Mouse (Mus musculus) liver, embryonic 14.5 days (tissue): Measurements from ENCODE around the gene Mss51. TPM values are rescaled to one million over a fixed set of nuclear protein-coding genes. Genes with fewer than 3 reads are reported as not detected.
A peak's percentile ranks its signal among the peaks of the same experiment; 100 is the strongest.

ENCODE experiments used
- ATAC-seq: fragments of 200-750 bp; cut with Nextera tagmentation; 2 replicates; pipeline ENCODE4 v1.8.0; 2017; ENCODE audit warnings: moderate number of reproducible peaks, mild to moderate bottlenecking, moderate library complexity; ENCODE audit not compliant: insufficient read depth
- DNase-seq, 3 experiments: peaks; one replicate each; pipeline ENCODE4 v3.0.0-alpha.2; 2012 to 2013; ENCODE audit warnings: low read depth in 3 of 3, low spot score in 3 of 3
- H3K27ac ChIP-seq: fragments of 300-500 bp; sonication (generic); 2 replicates; pipeline ENCODE4 v1.5.1; 2014; ENCODE audit warnings: moderate library complexity, mild to moderate bottlenecking, control low read depth, inconsistent platforms
- H3K27me3 ChIP-seq: fragments of 300-500 bp; sonication (generic); 2 replicates; pipeline ENCODE4 v1.6.1; 2014; ENCODE audit warnings: mild to moderate bottlenecking, low read length, moderate library complexity; ENCODE audit not compliant: control insufficient read depth, insufficient read depth
- H3K36me3 ChIP-seq: fragments of 300-500 bp; sonication (generic); replicated peaks from 2 replicates; pipeline ENCODE4 v1.6.1; 2014; ENCODE audit warnings: low read depth; ENCODE audit not compliant: control insufficient read depth, insufficient read depth
- H3K4me1 ChIP-seq, 2 experiments: fragments of 200-500 bp in 1 of 2; fragments of 300-500 bp in 1 of 2; sonication (generic) in 1 of 2; replicated peaks; 2 replicates each; pipeline ENCODE4 v1.6.1; 2012 to 2014; ENCODE audit warnings: antibody characterized with exemption in 1 of 2, inconsistent platforms in 1 of 2, low read length in 1 of 2; ENCODE audit not compliant: control insufficient read depth in 2 of 2, insufficient read depth in 2 of 2
- H3K4me2 ChIP-seq: fragments of 300-500 bp; sonication (generic); 2 replicates; pipeline ENCODE4 v1.6.1; 2014; ENCODE audit warnings: low read depth, mild to moderate bottlenecking, control low read depth, moderate library complexity
- H3K4me3 ChIP-seq, 2 experiments: fragments of 200-500 bp in 1 of 2; fragments of 300-500 bp in 1 of 2; sonication (generic) in 1 of 2; 2 replicates each; pipeline ENCODE4 v1.5.1; 2012 to 2014; ENCODE audit warnings: low read depth in 2 of 2, low read length in 2 of 2, mild to moderate bottlenecking in 2 of 2, control low read depth in 1 of 2, inconsistent platforms in 1 of 2, moderate library complexity in 1 of 2; ENCODE audit not compliant: insufficient read depth in 1 of 2
- H3K9ac ChIP-seq: fragments of 300-500 bp; sonication (generic); replicated peaks from 2 replicates; pipeline ENCODE4 v1.6.1; 2014; ENCODE audit warnings: mild to moderate bottlenecking, control low read depth, moderate library complexity
- H3K9me3 ChIP-seq: fragments of 300-500 bp; sonication (generic); 2 replicates; pipeline ENCODE4 v1.6.1; 2016; ENCODE audit warnings: low read length, mixed read lengths; ENCODE audit not compliant: control insufficient read depth
- CTCF ChIP-seq: IDR thresholded peaks from 2 replicates; pipeline ENCODE4 v1.5.1; 2016; ENCODE audit warnings: antibody characterized with exemption, low read depth, control low read depth
- EP300 ChIP-seq: IDR thresholded peaks from 2 replicates; pipeline ENCODE4 v1.6.1; 2016; ENCODE audit warnings: antibody characterized with exemption, low read depth
- WGBS: fragments of 180-500 bp; shearing (Covaris S2); extraction: QIAGEN DNeasy Blood & Tissue Kit; methylation state at CpG from one replicate; pipeline ENCODE4 v1.1.7; 2014; ENCODE audit not compliant: insufficient replicate concordance; 5-methylcytosine and 5-hydroxymethylcytosine counted together
- polyA plus RNA-seq, 2 experiments: library from polyadenylated mRNA; depleted of rRNA in 1 of 2; stranded (reverse) in 1 of 2; unstranded in 1 of 2; fragments of >200 nt; fragmentation: Nextera tagmentation in 1 of 2; extraction: Ambion mirVana in 1 of 2; gene quantifications; 2 replicates each; pipeline versions ENCODE4 v1.2.1 to v1.2.3; 2012 to 2014

Mss51 gene
- polyA plus RNA-seq, 2 experiments = 0.67 to 1.6 TPM

DNA sequence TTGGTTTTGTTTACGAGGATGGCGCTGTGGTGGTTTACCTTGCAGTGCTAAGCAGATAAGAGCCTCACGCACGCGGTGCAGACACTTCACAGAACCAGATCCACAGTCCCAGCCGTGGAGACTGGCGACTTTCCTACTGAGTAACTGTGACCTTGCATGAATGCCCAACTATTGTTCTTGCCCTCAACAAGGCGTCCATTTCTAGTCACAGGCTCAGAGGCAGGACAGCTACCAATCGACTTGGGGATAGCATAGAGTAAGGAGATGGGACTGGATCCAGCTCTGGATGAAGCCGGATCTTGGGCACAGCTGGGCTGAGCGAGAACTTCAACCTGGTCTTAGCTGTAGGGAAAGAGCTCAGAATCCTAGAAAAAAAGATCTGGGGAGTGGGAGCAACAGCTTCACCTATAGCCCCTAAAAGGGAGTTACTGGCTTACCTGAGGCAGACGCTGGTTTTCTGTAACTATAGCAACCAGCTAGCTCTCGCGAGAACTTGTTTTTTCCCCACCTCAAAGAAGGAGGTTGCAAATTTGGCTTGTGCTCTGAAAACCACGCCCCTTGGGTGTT, 44.9 kb downstream of the Mss51 start, which contains the start of gene Cfap70:
Gene Cfap70 (minus strand): TSS at position 462 of the 567 bp plus-strand sequence.
- H3K36me3 ChIP-seq = peaks cover 14% of the 10 kb centered on the region
- H3K9ac ChIP-seq = peak within 1 kb of the TSS; percentile 47
- DNase-seq (peak; percentile 69 to 73 (median 72)), ATAC-seq (peak; percentile 78)
- H3K27ac ChIP-seq = no peak within 1 kb of the TSS
- no peaks in the 10 kb centered on the region for H3K9me3 ChIP-seq
- H3K4me2 ChIP-seq = peak within 1 kb of the TSS; percentile 82
- TF ChIP-seq CTCF (no peak), EP300 (no peak)
- H3K27me3 ChIP-seq = no peaks in the 10 kb centered on the region
- WGBS = 2% methylated on average over 15 of the region's 15 CpGs
- H3K4me3 ChIP-seq = peak within 1 kb of the TSS; percentile 53 to 66
- H3K4me1 ChIP-seq = peaks cover 2 to 8% of the 10 kb centered on the region in 2 experiments; a peak in 3 of 4 replicates

DNA sequence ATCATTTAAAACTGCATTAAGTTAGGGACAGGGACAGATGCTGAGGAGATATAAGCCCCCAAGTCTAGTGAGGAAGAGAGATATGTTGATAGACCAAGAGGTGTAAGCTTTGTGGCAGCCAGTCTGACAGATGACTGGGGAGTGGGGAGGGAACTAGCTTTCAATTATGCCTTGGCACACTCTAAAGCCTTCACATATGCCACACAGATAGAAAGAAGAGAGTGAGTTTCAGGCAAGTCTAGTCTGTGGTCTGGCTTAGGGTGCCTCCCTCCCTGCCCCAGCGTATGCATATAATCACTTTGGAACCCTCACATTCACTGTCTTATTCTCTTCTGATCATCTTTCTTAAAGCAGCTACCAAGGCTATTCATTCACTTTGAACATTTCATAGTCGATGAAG, 45.4 kb downstream of the Mss51 start:
- TF ChIP-seq CTCF = no peak
- TF ChIP-seq EP300 = no peak
- Histone ChIP-seq H3K4me1 (peaks cover 2 to 8% of the 10 kb centered on the region in 2 experiments; a peak in 3 of 4 replicates), H3K9me3 (no peaks in the 10 kb centered on the region), H3K27me3 (no peaks in the 10 kb centered on the region), H3K27ac (no peak overlapping the region), H3K4me3 (peak overlapping the region; percentile 53 to 66), H3K36me3 (peaks cover 9% of the 10 kb centered on the region), H3K4me2 (peak overlapping the region; percentile 82), H3K9ac (peak overlapping the region; percentile 47)
- DNase-seq (no peak), ATAC-seq (peak; percentile 48; the same call in 1 of the 2 replicates)
- WGBS = 17% methylated on average over 2 of the region's 2 CpGs

DNA sequence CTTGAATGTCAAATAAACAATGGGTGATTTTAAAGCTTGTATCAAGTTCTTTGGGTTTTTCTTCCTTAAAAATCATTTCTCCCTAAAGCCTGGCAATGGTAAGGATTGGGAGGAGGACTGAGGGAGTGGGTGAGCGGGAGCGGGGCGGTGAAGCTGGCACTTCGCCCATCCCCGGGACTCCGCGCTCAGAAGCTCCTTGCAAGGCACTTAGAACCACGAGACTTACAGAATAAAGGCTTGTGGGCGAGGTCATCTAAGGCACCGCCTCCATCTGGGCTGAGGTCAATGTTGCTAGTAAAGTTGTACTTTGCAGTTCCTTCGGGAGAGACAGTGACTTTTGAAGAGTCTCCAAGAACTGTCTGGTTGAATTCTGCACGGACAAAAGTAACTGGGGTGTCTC, 49.5 kb downstream of the Mss51 start:
- Histone ChIP-seq H3K4me3 (no peak overlapping the region), H3K4me2 (no peak overlapping the region), H3K27ac (no peak overlapping the region), H3K27me3 (no peaks in the 10 kb centered on the region), H3K9me3 (no peaks in the 10 kb centered on the region), H3K4me1 (peaks cover 2 to 8% of the 10 kb centered on the region in 2 experiments; a peak in 3 of 4 replicates), H3K9ac (no peak overlapping the region), H3K36me3 (no peaks in the 10 kb centered on the region)
- TF ChIP-seq CTCF = no peak
- TF ChIP-seq EP300 = no peak
- no peak for ATAC-seq
- no peak for DNase-seq
- 54% methylated on average over 12 of the region's 12 CpGs for WGBS

GRCm38 (mm10) chr14:20442252-20442651, 54.4 kb downstream of the Mss51 start:
- 69% methylated on average over 17 of the region's 17 CpGs for WGBS
- no peak for ATAC-seq

DNA sequence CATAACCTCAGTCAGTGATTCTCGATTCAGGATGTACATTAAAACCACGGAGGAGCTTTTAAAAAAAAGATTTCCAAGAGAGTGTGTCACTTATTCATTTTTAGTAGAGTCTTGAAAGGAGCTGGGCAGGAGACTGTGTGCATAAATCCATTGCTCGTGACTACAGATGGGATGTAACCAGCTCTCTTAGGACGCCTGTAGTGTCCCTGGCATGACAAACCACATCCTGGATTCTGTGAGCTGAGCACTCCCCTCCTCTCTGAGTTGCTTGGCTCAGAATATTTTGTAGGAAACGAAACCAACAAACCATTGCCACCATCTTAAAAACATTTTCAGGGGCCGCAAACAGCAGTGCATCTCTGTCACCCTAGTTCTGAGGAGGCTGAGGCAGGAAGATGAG, 59.7 kb downstream of the Mss51 start:
- ATAC-seq (no peak), DNase-seq (no peak)
- Histone ChIP-seq H3K9ac (no peak overlapping the region), H3K4me1 (no peaks in the 10 kb centered on the region), H3K9me3 (no peaks in the 10 kb centered on the region), H3K27me3 (no peaks in the 10 kb centered on the region), H3K27ac (no peak overlapping the region), H3K36me3 (no peaks in the 10 kb centered on the region), H3K4me3 (no peak overlapping the region), H3K4me2 (no peak overlapping the region)
- WGBS = 45% methylated on average over 6 of the region's 6 CpGs
- TF ChIP-seq EP300 (no peak), CTCF (no peak)

More at GRCm38 (mm10) chr14:20442252-20442651, 54.4 kb downstream of the Mss51 start:
- no peak overlapping the region for H3K9ac ChIP-seq
- no peak overlapping the region for H3K4me3 ChIP-seq
- H3K36me3 ChIP-seq = no peaks in the 10 kb centered on the region
- no peak for TF ChIP-seq EP300
- DNase-seq = no peak
- H3K9me3 ChIP-seq = no peaks in the 10 kb centered on the region
- no peak overlapping the region for H3K27ac ChIP-seq
- no peaks in the 10 kb centered on the region for H3K4me1 ChIP-seq
- no peaks in the 10 kb centered on the region for H3K27me3 ChIP-seq
- H3K4me2 ChIP-seq = no peak overlapping the region

Other genes with a start within 250 kb of the Mss51 start
- 5.4 and 8.5 TPM in 2 replicates for gene Kcnk16, start 227.7 kb downstream of the Mss51 start, polyA plus RNA-seq (2012; rRNA removed)
- 8.8 and 10.5 TPM in 2 replicates for gene Kcnk16, start 227.7 kb downstream of the Mss51 start, polyA plus RNA-seq (2014; fragmentation: Nextera tagmentation; extraction: Ambion mirVana)
- 5.1 and 6.1 TPM in 2 replicates for gene Nudt13, start 202.2 kb downstream of the Mss51 start, polyA plus RNA-seq (2012; rRNA removed)
- gene Nudt13, start 202.2 kb downstream of the Mss51 start, polyA plus RNA-seq (2014; fragmentation: Nextera tagmentation; extraction: Ambion mirVana) = 2.6 and 4.8 TPM in 2 replicates
- gene Ecd, start 148.8 kb downstream of the Mss51 start, polyA plus RNA-seq (2012; rRNA removed) = 12.4 and 15.6 TPM in 2 replicates
- gene Ecd, start 148.8 kb downstream of the Mss51 start, polyA plus RNA-seq (2014; fragmentation: Nextera tagmentation; extraction: Ambion mirVana) = 25.8 and 28.9 TPM in 2 replicates
- 6.6 and 7.4 TPM in 2 replicates for gene Fam149b, start 148.7 kb downstream of the Mss51 start, polyA plus RNA-seq (2012; rRNA removed)
- gene Fam149b, start 148.7 kb downstream of the Mss51 start, polyA plus RNA-seq (2014; fragmentation: Nextera tagmentation; extraction: Ambion mirVana) = 6.8 and 8.2 TPM in 2 replicates
- 30.0 and 76.3 TPM in 2 replicates for gene Dnajc9, start 108.0 kb downstream of the Mss51 start, polyA plus RNA-seq (2012; rRNA removed)
- gene Dnajc9, start 108.0 kb downstream of the Mss51 start, polyA plus RNA-seq (2014; fragmentation: Nextera tagmentation; extraction: Ambion mirVana) = 94.5 and 103 TPM in 2 replicates
- gene Mrps16, start 103.3 kb downstream of the Mss51 start, polyA plus RNA-seq (2012; rRNA removed) = 19.0 and 22.9 TPM in 2 replicates
- gene Mrps16, start 103.3 kb downstream of the Mss51 start, polyA plus RNA-seq (2014; fragmentation: Nextera tagmentation; extraction: Ambion mirVana) = 58.1 and 61.0 TPM in 2 replicates
- gene Cfap70, start 44.7 kb downstream of the Mss51 start, polyA plus RNA-seq (2012; rRNA removed) = 0.01 and 0.03 TPM in 2 replicates
- gene Cfap70, start 44.7 kb downstream of the Mss51 start, polyA plus RNA-seq (2014; fragmentation: Nextera tagmentation; extraction: Ambion mirVana) = 0.08 and 0.28 TPM in 2 replicates
- gene Anxa7, start 16.8 kb downstream of the Mss51 start, polyA plus RNA-seq (2012; rRNA removed) = 28.7 and 36.6 TPM in 2 replicates
- 41.6 and 43.6 TPM in 2 replicates for gene Anxa7, start 16.8 kb downstream of the Mss51 start, polyA plus RNA-seq (2014; fragmentation: Nextera tagmentation; extraction: Ambion mirVana)
- gene Ppp3cb, start 49.7 kb upstream of the Mss51 start, polyA plus RNA-seq (2012; rRNA removed) = 18.0 and 22.7 TPM in 2 replicates
- gene Ppp3cb, start 49.7 kb upstream of the Mss51 start, polyA plus RNA-seq (2014; fragmentation: Nextera tagmentation; extraction: Ambion mirVana) = 21.6 and 24.8 TPM in 2 replicates
- 1.2 and 1.3 TPM in 2 replicates for gene Usp54, start 144.2 kb upstream of the Mss51 start, polyA plus RNA-seq (2012; rRNA removed)
- 1.1 and 1.2 TPM in 2 replicates for gene Usp54, start 144.2 kb upstream of the Mss51 start, polyA plus RNA-seq (2014; fragmentation: Nextera tagmentation; extraction: Ambion mirVana)
- 0.04 and 0.10 TPM in 2 replicates for gene Myoz1, start 159.6 kb upstream of the Mss51 start, polyA plus RNA-seq (2012; rRNA removed)
- 0.14 TPM in 1 of 2 replicates, not detected in the other for gene Myoz1, start 159.6 kb upstream of the Mss51 start, polyA plus RNA-seq (2014; fragmentation: Nextera tagmentation; extraction: Ambion mirVana)
- gene Synpo2l, start 171.5 kb upstream of the Mss51 start, polyA plus RNA-seq (2012; rRNA removed) = 0.02 TPM in 2 replicates
- 0.09 TPM in 1 of 2 replicates, not detected in the other for gene Synpo2l, start 171.5 kb upstream of the Mss51 start, polyA plus RNA-seq (2014; fragmentation: Nextera tagmentation; extraction: Ambion mirVana)
- 36.4 and 37.1 TPM in 2 replicates for gene Sec24c, start 177.4 kb upstream of the Mss51 start, polyA plus RNA-seq (2012; rRNA removed)
- 28.4 and 33.8 TPM in 2 replicates for gene Sec24c, start 177.4 kb upstream of the Mss51 start, polyA plus RNA-seq (2014; fragmentation: Nextera tagmentation; extraction: Ambion mirVana)
- gene Fut11, start 198.1 kb upstream of the Mss51 start, polyA plus RNA-seq (2012; rRNA removed) = 2.8 and 3.3 TPM in 2 replicates
- gene Fut11, start 198.1 kb upstream of the Mss51 start, polyA plus RNA-seq (2014; fragmentation: Nextera tagmentation; extraction: Ambion mirVana) = 4.3 and 5.7 TPM in 2 replicates
- 49.6 and 58.8 TPM in 2 replicates for gene Chchd1, start 206.1 kb upstream of the Mss51 start, polyA plus RNA-seq (2012; rRNA removed)
- gene Chchd1, start 206.1 kb upstream of the Mss51 start, polyA plus RNA-seq (2014; fragmentation: Nextera tagmentation; extraction: Ambion mirVana) = 127 and 138 TPM in 2 replicates
- gene Zswim8, start 210.7 kb upstream of the Mss51 start, polyA plus RNA-seq (2012; rRNA removed) = 16.8 and 20.8 TPM in 2 replicates
- 3.1 and 4.0 TPM in 2 replicates for gene Zswim8, start 210.7 kb upstream of the Mss51 start, polyA plus RNA-seq (2014; fragmentation: Nextera tagmentation; extraction: Ambion mirVana)
- gene Ndst2, start 237.7 kb upstream of the Mss51 start, polyA plus RNA-seq (2012; rRNA removed) = 22.8 and 22.9 TPM in 2 replicates
- gene Ndst2, start 237.7 kb upstream of the Mss51 start, polyA plus RNA-seq (2014; fragmentation: Nextera tagmentation; extraction: Ambion mirVana) = 13.2 and 15.9 TPM in 2 replicates